Mouse (Mus musculus) layer of hippocampus, adult 9-11 months (tissue): ENCODE measurements at regions not wholly inside any gene's neighbourhood (a gene's known extent, or its start where the extent isn't known, plus 50 kb on each side); places are given as distances from the start of the nearest gene placed in this dataset.

Source experiments
- DNase-seq: peaks from one replicate; pipeline ENCODE4 v3.0.0; 2022

- no peak for DNase-seq
These were observed 247.3 kb downstream of the Tshz3 start for GRCm38 (mm10) chr7:36945024-36945815.

DNA sequence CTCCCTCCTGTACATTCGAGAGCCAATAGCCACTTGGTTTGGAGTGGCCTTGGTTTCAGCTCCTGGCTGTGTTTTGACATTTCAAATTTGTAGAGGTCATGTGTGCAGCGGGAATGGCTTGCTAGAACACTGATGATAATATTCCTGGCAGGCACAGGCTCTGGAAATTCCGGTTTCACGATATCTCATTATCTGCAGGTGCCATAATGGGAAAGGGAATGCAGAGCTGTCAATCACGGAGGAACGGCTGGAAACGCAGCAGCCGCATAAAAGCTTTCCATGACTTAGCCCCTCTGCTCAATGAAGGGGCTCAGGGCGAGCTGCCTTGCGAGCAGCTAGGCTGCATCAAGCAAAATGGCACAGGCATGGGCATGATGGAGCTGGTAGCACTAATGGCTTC is 251.6 kb downstream of the Tshz3 start:
- no peak for DNase-seq

DNA sequence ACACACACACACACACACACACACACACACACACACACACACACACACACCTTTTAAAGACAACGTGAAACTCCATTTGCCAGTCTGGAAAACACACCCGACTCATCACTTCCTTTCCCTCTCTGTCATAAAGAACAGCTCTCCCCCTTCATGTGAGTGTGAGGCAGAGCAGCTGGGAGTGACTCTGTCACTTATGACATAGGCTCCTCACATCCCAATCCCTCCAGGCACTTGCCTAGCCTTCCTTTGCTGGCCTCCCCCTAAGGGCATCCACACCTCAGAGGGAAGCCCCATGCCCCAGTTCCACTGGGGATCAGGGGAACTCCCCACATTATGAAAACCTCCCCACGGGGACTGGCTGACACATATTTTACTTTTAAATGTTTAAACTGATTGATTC is 257.5 kb downstream of the Tshz3 start:
- DNase-seq, result no peak

- no peak for DNase-seq
These were observed 260.3 kb downstream of the Tshz3 start for GRCm38 (mm10) chr7:36958255-36958654.

- no peak for DNase-seq
These were observed 273.9 kb downstream of the Tshz3 start for GRCm38 (mm10) chr7:36971772-36972171.

GRCm38 (mm10) chr7:36973654-36974320 is 275.9 kb downstream of the Tshz3 start:
- no peak for DNase-seq

DNA sequence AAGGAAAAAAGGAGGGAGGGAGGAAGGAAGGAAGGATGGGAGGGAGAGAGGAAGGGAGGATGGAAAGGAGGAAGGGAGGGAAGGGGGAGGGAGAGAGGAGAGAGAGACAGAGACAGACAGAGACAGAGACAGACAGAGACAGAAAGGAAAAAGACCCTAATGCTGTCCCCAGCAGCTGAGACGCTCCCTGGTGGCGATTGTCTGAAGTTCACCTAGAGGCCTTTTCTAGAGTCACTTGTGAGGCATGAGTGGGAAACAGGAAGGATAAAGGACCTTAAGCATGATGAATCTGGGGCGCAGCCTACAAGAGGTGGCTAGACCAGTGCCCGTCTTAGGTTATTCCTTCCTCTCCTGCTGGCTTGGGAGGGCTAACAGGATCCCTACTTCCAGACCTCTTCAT is 276.7 kb downstream of the Tshz3 start:
- DNase-seq, result no peak

- DNase-seq, result no peak
These were observed 277.6 kb downstream of the Tshz3 start for GRCm38 (mm10) chr7:36975475-36975874.

GRCm38 (mm10) chr7:36977819-36978218 is 279.9 kb downstream of the Tshz3 start:
- DNase-seq, result no peak

DNA sequence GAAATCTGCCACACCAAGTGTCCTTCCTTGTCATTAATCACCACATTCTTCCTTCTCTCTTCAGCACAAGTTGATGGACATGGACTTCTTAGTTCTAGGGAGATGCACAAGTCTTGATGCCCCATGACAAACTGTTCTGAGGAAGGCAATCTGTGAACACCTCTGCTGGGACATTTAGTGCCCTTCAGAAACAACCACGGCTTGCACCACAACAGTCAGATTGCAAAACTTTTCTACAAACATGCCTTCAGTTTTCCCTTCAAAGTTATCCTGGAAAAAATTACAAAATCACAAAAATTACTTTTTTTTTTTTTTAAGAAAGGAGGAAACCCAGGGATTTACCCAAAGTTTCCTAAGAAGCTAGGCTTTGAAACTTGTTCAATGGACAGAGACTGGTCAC is 291.5 kb downstream of the Tshz3 start:
- DNase-seq, result no peak

GRCm38 (mm10) chr7:37004601-37005000 is 306.7 kb downstream of the Tshz3 start:
- DNase-seq, result no peak

DNA sequence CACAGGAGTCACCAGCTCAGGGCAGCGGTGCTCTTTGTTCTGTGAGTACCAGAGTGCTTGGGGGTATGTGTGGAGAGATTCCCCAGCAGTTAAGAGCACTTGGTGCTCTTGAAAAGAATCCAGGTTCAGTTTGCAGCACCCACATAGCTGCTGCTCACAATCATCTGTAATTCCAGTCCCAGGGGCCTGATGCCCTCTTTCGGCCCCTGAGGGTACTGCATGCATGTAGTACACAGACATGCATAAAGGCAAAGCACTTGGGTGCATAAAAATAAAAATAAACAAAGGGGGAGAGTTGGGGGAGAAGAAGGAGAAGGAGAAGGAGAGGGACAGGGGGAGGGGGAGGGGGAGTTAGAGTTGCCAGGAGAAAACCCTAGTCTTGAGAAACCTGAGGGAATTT is 307.8 kb downstream of the Tshz3 start:
- no peak for DNase-seq

DNA sequence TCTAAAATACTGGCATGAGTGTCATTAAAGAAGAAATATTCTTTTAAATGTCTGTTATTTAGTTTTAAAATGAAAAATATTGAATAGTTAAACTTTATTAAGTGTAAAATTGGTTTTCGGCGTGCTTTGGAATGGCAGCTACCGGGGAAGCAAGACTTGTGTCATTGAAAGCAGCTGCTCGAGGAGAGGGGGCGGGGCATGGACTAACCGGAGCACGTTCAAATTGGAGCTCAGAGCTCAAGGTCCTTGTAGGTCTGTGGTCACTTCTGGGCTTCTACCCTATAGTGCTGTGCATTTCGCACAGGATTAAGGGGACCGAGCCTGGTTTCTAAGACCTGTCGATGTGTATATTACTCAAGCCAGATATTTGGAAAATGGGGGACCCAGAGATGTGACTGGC is 309.0 kb downstream of the Tshz3 start:
- DNase-seq, result no peak

GRCm38 (mm10) chr7:37011180-37011754 is 313.3 kb downstream of the Tshz3 start:
- no peak for DNase-seq

GRCm38 (mm10) chr7:37020078-37020477 is 322.2 kb downstream of the Tshz3 start:
- no peak for DNase-seq

GRCm38 (mm10) chr7:37024501-37025025 is 326.6 kb downstream of the Tshz3 start:
- DNase-seq, result peak; percentile 41

DNA sequence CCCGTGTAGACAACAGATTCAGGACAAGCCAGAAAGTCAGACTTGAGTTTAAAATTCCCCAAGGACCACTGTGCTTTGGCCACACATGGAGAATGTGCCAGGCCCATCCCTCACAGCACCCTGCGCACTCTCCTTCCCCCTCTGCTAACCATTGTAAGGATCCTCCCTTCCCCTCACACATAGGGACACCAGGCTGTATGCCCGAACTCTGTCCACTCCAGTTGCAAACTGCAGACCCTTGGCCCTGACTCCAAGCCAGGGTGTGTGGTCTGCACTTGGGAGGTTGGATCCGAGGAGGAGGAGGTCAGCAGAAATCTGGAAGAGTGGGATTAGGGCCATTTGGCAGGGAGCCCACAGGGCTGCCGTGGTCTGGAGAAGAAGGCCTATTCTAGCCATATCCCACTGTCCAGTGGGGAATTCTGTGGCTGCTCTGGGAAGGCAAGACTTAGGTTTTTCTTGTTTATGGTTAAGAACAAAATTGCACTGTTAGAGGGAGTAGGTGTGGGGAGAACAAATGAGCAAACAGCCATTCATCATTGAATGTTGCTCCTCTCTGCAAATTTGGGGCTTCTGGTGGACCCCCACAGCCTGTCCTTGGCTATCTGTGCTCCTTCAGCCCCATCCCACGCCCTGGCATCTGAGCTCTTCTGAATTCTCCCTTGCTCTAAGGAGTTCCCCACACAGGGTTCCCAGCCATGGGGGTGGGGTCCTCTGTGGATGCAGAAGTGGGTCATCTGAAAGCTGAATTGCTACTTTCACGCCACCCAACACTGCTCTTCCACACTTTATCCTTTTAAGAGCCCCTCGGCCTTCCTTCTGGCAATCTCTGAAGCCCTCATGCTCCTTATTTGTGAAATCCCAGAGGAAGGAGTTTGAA is 366.9 kb downstream of the Tshz3 start:
- DNase-seq, result no peak

GRCm38 (mm10) chr7:37077698-37078097 is 379.8 kb downstream of the Tshz3 start:
- DNase-seq, result no peak

DNA sequence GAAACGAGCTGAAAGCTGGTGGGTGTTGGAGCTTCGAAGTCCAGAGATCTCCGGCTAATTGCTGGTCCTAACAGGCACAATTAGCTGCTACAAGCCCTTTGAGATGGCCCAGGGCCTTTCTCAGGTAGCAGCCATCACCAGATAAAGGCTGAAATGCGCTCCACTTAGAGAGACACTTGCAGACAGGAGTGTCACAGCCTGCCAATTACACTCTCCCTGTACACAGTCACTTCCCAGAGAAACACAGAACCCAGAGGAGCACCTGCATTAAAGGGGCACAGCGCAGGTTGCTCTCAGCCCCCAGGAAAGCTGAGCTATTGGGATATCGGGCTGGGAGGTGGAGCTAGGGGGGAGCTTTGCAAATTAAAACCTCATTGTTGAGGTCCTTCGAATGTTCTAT is 380.2 kb downstream of the Tshz3 start:
- no peak for DNase-seq

- DNase-seq, result no peak
These were observed 391.8 kb downstream of the Tshz3 start for GRCm38 (mm10) chr7:37089726-37090125.

GRCm38 (mm10) chr7:37092572-37092971 is 394.7 kb downstream of the Tshz3 start:
- DNase-seq, result no peak

GRCm38 (mm10) chr7:37093721-37094120 is 395.8 kb downstream of the Tshz3 start:
- DNase-seq, result no peak

GRCm38 (mm10) chr7:37095839-37096238 is 397.9 kb downstream of the Tshz3 start:
- no peak for DNase-seq
